Mouse (Mus musculus): ENCODE measurements around the gene Anxa9. TPM values are rescaled to one million over a fixed set of nuclear protein-coding genes. Genes with fewer than 3 reads are reported as not detected.
A peak's percentile ranks its signal among the peaks of the same experiment; 100 is the strongest.

The Anxa9 gene
- polyA plus RNA-seq, 1 experiment from 2014 or later: 0.24 TPM

- Histone ChIP-seq H3K4me3 (replicated peaks; ENCODE audit: low read length) (no peak overlapping the region), H3K4me1 (replicated peaks; ENCODE audit: control insufficient read depth, insufficient read depth, low read length) (no peaks in the 10 kb centered on the region), H3K9me3 (ENCODE audit: control insufficient read depth, low read length) (no peaks in the 10 kb centered on the region), H3K27me3 (ENCODE audit: control insufficient read depth, insufficient read depth, low read length) (no peaks in the 10 kb centered on the region), H3K9ac (no peak overlapping the region), H3K4me2 (replicated peaks) (no peak overlapping the region), H3K36me3 (replicated peaks; ENCODE audit: control insufficient read depth, insufficient read depth) (peaks cover 98% of the 10 kb centered on the region), H3K27ac (no peak overlapping the region)
- DNase-seq (ENCODE audit: low spot score) (no peak), ATAC-seq (ENCODE audit: low FRiP score) (no peak)
- WGBS: 89% methylated on average over 1 of the region's 1 CpGs
Measured at GRCm38 (mm10) chr3:95328803-95329404, 21.9 kb upstream of the Anxa9 start.

GRCm38 (mm10) chr3:95324454-95325144, 17.6 kb upstream of the Anxa9 start:
- peaks cover 97% of the 10 kb centered on the region for H3K36me3 ChIP-seq (replicated peaks; ENCODE audit: control insufficient read depth, insufficient read depth)

GRCm38 (mm10) chr3:95323429-95323828, 16.5 kb upstream of the Anxa9 start:
- peaks cover 85% of the 10 kb centered on the region for H3K36me3 ChIP-seq (replicated peaks; ENCODE audit: control insufficient read depth, insufficient read depth)
- H3K9me3 ChIP-seq (ENCODE audit: control insufficient read depth, low read length): no peaks in the 10 kb centered on the region
- no peak overlapping the region for H3K27ac ChIP-seq
- 93% methylated on average over 3 of the region's 3 CpGs for WGBS
- DNase-seq (ENCODE audit: low spot score): peak; percentile 21
- H3K4me3 ChIP-seq (replicated peaks; ENCODE audit: low read length): no peak overlapping the region
- H3K27me3 ChIP-seq (ENCODE audit: control insufficient read depth, insufficient read depth, low read length): no peaks in the 10 kb centered on the region
- no peak for ATAC-seq (ENCODE audit: low FRiP score)
- H3K4me2 ChIP-seq (replicated peaks): no peak overlapping the region
- no peaks in the 10 kb centered on the region for H3K4me1 ChIP-seq (replicated peaks; ENCODE audit: control insufficient read depth, insufficient read depth, low read length)
- no peak overlapping the region for H3K9ac ChIP-seq

More at GRCm38 (mm10) chr3:95324454-95325144, 17.6 kb upstream of the Anxa9 start:
- Histone ChIP-seq H3K4me1 (replicated peaks; ENCODE audit: control insufficient read depth, insufficient read depth, low read length) (no peaks in the 10 kb centered on the region), H3K9me3 (ENCODE audit: control insufficient read depth, low read length) (no peaks in the 10 kb centered on the region), H3K27ac (no peak overlapping the region), H3K9ac (no peak overlapping the region), H3K27me3 (ENCODE audit: control insufficient read depth, insufficient read depth, low read length) (no peaks in the 10 kb centered on the region), H3K4me3 (replicated peaks; ENCODE audit: low read length) (no peak overlapping the region), H3K4me2 (replicated peaks) (no peak overlapping the region)
- no peak for ATAC-seq (ENCODE audit: low FRiP score)
- DNase-seq (ENCODE audit: low spot score): peak; percentile 20
- WGBS: 93% methylated on average over 6 of the region's 6 CpGs

GRCm38 (mm10) chr3:95319701-95320625, 13.0 kb upstream of the Anxa9 start:
- H3K4me2 ChIP-seq (replicated peaks): no peak overlapping the region
- no peak overlapping the region for H3K4me3 ChIP-seq (replicated peaks; ENCODE audit: low read length)
- WGBS: 67% methylated on average over 12 of the region's 12 CpGs
- H3K27me3 ChIP-seq (ENCODE audit: control insufficient read depth, insufficient read depth, low read length): no peaks in the 10 kb centered on the region
- H3K27ac ChIP-seq: no peak overlapping the region
- peaks cover 20% of the 10 kb centered on the region for H3K4me1 ChIP-seq (replicated peaks; ENCODE audit: control insufficient read depth, insufficient read depth, low read length)
- ATAC-seq (ENCODE audit: low FRiP score) (no peak), DNase-seq (ENCODE audit: low spot score) (peak; percentile 20)
- no peaks in the 10 kb centered on the region for H3K9me3 ChIP-seq (ENCODE audit: control insufficient read depth, low read length)
- peaks cover 51% of the 10 kb centered on the region for H3K36me3 ChIP-seq (replicated peaks; ENCODE audit: control insufficient read depth, insufficient read depth)
- H3K9ac ChIP-seq: no peak overlapping the region

GRCm38 (mm10) chr3:95319110-95319509, 12.1 kb upstream of the Anxa9 start:
- WGBS: 73% methylated on average over 2 of the region's 2 CpGs
- Histone ChIP-seq H3K4me2 (replicated peaks) (no peak overlapping the region), H3K36me3 (replicated peaks; ENCODE audit: control insufficient read depth, insufficient read depth) (peaks cover 42% of the 10 kb centered on the region), H3K4me1 (replicated peaks; ENCODE audit: control insufficient read depth, insufficient read depth, low read length) (peaks cover 24% of the 10 kb centered on the region), H3K9ac (peak overlapping the region; percentile 9; the same call in 1 of the 2 replicates), H3K27ac (no peak overlapping the region), H3K4me3 (replicated peaks; ENCODE audit: low read length) (no peak overlapping the region), H3K9me3 (ENCODE audit: control insufficient read depth, low read length) (no peaks in the 10 kb centered on the region), H3K27me3 (ENCODE audit: control insufficient read depth, insufficient read depth, low read length) (no peaks in the 10 kb centered on the region)
- ATAC-seq (ENCODE audit: low FRiP score): no peak
- no peak for DNase-seq (ENCODE audit: low spot score)

GRCm38 (mm10) chr3:95318548-95318947, 11.6 kb upstream of the Anxa9 start:
- peak overlapping the region; percentile 9; the same call in 1 of the 2 replicates for H3K9ac ChIP-seq
- DNase-seq (ENCODE audit: low spot score): no peak

GRCm38 (mm10) chr3:95317414-95318080, 10.6 kb upstream of the Anxa9 start:
- H3K4me2 ChIP-seq (replicated peaks): peak overlapping the region; percentile 19
- H3K9me3 ChIP-seq (ENCODE audit: control insufficient read depth, low read length): no peaks in the 10 kb centered on the region
- H3K4me3 ChIP-seq (replicated peaks; ENCODE audit: low read length): no peak overlapping the region
- no peak overlapping the region for H3K27ac ChIP-seq
- 26% methylated on average over 12 of the region's 12 CpGs for WGBS
- H3K36me3 ChIP-seq (replicated peaks; ENCODE audit: control insufficient read depth, insufficient read depth): peaks cover 27% of the 10 kb centered on the region
- H3K27me3 ChIP-seq (ENCODE audit: control insufficient read depth, insufficient read depth, low read length): no peaks in the 10 kb centered on the region
- ATAC-seq (ENCODE audit: low FRiP score) (no peak), DNase-seq (ENCODE audit: low spot score) (peak; percentile 62)
- peaks cover 24% of the 10 kb centered on the region for H3K4me1 ChIP-seq (replicated peaks; ENCODE audit: control insufficient read depth, insufficient read depth, low read length)
- H3K9ac ChIP-seq: 0 out of 2 replicates have a peak overlapping the region, but pooled peaks have one; percentile 13

More at GRCm38 (mm10) chr3:95318548-95318947, 11.6 kb upstream of the Anxa9 start:
- no peak overlapping the region for H3K4me2 ChIP-seq (replicated peaks)
- no peak overlapping the region for H3K27ac ChIP-seq
- ATAC-seq (ENCODE audit: low FRiP score): no peak
- H3K4me3 ChIP-seq (replicated peaks; ENCODE audit: low read length): no peak overlapping the region
- peaks cover 24% of the 10 kb centered on the region for H3K4me1 ChIP-seq (replicated peaks; ENCODE audit: control insufficient read depth, insufficient read depth, low read length)
- no peaks in the 10 kb centered on the region for H3K27me3 ChIP-seq (ENCODE audit: control insufficient read depth, insufficient read depth, low read length)
- H3K36me3 ChIP-seq (replicated peaks; ENCODE audit: control insufficient read depth, insufficient read depth): peaks cover 37% of the 10 kb centered on the region
- whole genome bisulfite sequencing: 50% methylated on average over 6 of the region's 6 CpGs
- H3K9me3 ChIP-seq (ENCODE audit: control insufficient read depth, low read length): no peaks in the 10 kb centered on the region

- no peaks in the 10 kb centered on the region for H3K9me3 ChIP-seq (ENCODE audit: control insufficient read depth, low read length)
- WGBS: 17% methylated on average over 9 of the region's 9 CpGs
- H3K9ac ChIP-seq: peak overlapping the region; percentile 90
- peak overlapping the region; percentile 84 for H3K4me3 ChIP-seq (replicated peaks; ENCODE audit: low read length)
- no peaks in the 10 kb centered on the region for H3K27me3 ChIP-seq (ENCODE audit: control insufficient read depth, insufficient read depth, low read length)
- DNase-seq (ENCODE audit: low spot score) (no peak), ATAC-seq (ENCODE audit: low FRiP score) (no peak)
- peaks cover 11% of the 10 kb centered on the region for H3K36me3 ChIP-seq (replicated peaks; ENCODE audit: control insufficient read depth, insufficient read depth)
- peak overlapping the region; percentile 91 for H3K27ac ChIP-seq
- peak overlapping the region; percentile 60 for H3K4me2 ChIP-seq (replicated peaks)
- H3K4me1 ChIP-seq (replicated peaks; ENCODE audit: control insufficient read depth, insufficient read depth, low read length): peaks cover 24% of the 10 kb centered on the region
Measured at GRCm38 (mm10) chr3:95315844-95316550, 9.0 kb upstream of the Anxa9 start.
